ENCODE assay signal across 8 mouse cellular contexts in genomic region chr2:29620301-29620827, GRCm38 (mm10). TPM values are rescaled to one million over a fixed set of nuclear protein-coding genes. Genes with fewer than 3 reads are reported as not detected.
A peak's percentile ranks its signal among the peaks of the same experiment; 100 is the strongest.
DNase-seq lines count a peak whose midpoint lies in the region; ATAC-seq and TF ChIP-seq lines count a peak whose summit lies in the region.

No protein-coding gene starts in this region.

- peak overlapping the region; percentile 87 for H3K4me3 ChIP-seq in heart, embryonic 13.5 days
- peak overlapping the region; percentile 95 for H3K4me3 ChIP-seq in ES-Bruce4 (ENCODE audit: low read depth, low read length)
- peak overlapping the region; percentile 87 for H3K4me3 ChIP-seq in embryonic facial prominence, embryonic 11.5 days (ENCODE audit: low read depth, low read length)
- peak overlapping the region; percentile 86 for H3K4me3 ChIP-seq in midbrain, postnatal 0 days (ENCODE audit: low read depth, low read length)

- H3K9ac ChIP-seq in heart, embryonic 13.5 days = peak overlapping the region; percentile 96
- H3K9ac ChIP-seq in ES-Bruce4 (ENCODE audit: low read depth, poor library complexity, severe bottlenecking) = peak overlapping the region; percentile 95
- H3K9ac ChIP-seq in embryonic facial prominence, embryonic 11.5 days (replicated peaks; ENCODE audit: low read length) = peak overlapping the region; percentile 92
- H3K9ac ChIP-seq in midbrain, postnatal 0 days (replicated peaks; ENCODE audit: low read length, poor library complexity, severe bottlenecking) = peak overlapping the region; percentile 84

- H3K9me3 ChIP-seq in heart, embryonic 13.5 days = no peaks in the 10 kb centered on the region
- no peaks in the 10 kb centered on the region for H3K9me3 ChIP-seq in ES-Bruce4 (replicated peaks; ENCODE audit: control insufficient read depth, insufficient read depth, low read length, poor library complexity, severe bottlenecking)
- no peaks in the 10 kb centered on the region for H3K9me3 ChIP-seq in embryonic facial prominence, embryonic 11.5 days (replicated peaks; ENCODE audit: control insufficient read depth, low read length)
- H3K9me3 ChIP-seq in midbrain, postnatal 0 days (ENCODE audit: low read length) = no peaks in the 10 kb centered on the region

- H3K27ac ChIP-seq in heart, embryonic 13.5 days (replicated peaks) = peak overlapping the region; percentile 88
- peak overlapping the region; percentile 53 for H3K27ac ChIP-seq in ES-Bruce4 (ENCODE audit: insufficient read depth, low read length)
- peak overlapping the region; percentile 90 for H3K27ac ChIP-seq in embryonic facial prominence, embryonic 11.5 days (replicated peaks; ENCODE audit: low read depth, low read length)
- peak overlapping the region; percentile 85 for H3K27ac ChIP-seq in midbrain, postnatal 0 days (ENCODE audit: low read depth, low read length)

- H3K4me2 ChIP-seq in heart, embryonic 13.5 days = peak overlapping the region; percentile 95
- peak overlapping the region; percentile 72 for H3K4me2 ChIP-seq in embryonic facial prominence, embryonic 11.5 days (ENCODE audit: low read depth, low read length)
- H3K4me2 ChIP-seq in midbrain, postnatal 0 days (ENCODE audit: low read depth, low read length, poor library complexity, severe bottlenecking) = peak overlapping the region; percentile 79

- peaks cover 56% of the 10 kb centered on the region for H3K4me1 ChIP-seq in heart, embryonic 13.5 days
- peaks cover 14% of the 10 kb centered on the region for H3K4me1 ChIP-seq in ES-Bruce4 (ENCODE audit: control insufficient read depth, insufficient read depth, low read length)
- H3K4me1 ChIP-seq in embryonic facial prominence, embryonic 11.5 days (ENCODE audit: control insufficient read depth, insufficient read depth, low read length) = no peaks in the 10 kb centered on the region
- H3K4me1 ChIP-seq in midbrain, postnatal 0 days (ENCODE audit: insufficient read depth, low read length) = peaks cover 7% of the 10 kb centered on the region

- TF ChIP-seq POLR2A in ES-Bruce4 (IDR thresholded peaks at IDR 0.05; ENCODE audit: insufficient read depth, low read length) = no peak

- no peak for TF ChIP-seq CTCF in ES-Bruce4 (IDR thresholded peaks at IDR 0.05; ENCODE audit: low read depth, low read length)
- TF ChIP-seq CTCF in midbrain, postnatal 0 days (IDR thresholded peaks at IDR 0.05) = no peak

- H3K27me3 ChIP-seq in heart, embryonic 13.5 days (replicated peaks) = no peaks in the 10 kb centered on the region
- H3K27me3 ChIP-seq in ES-Bruce4 (ENCODE audit: control insufficient read depth, insufficient read depth, low read length, poor library complexity, severe bottlenecking) = no peaks in the 10 kb centered on the region; the same call in 1 of the 2 replicates
- no peaks in the 10 kb centered on the region for H3K27me3 ChIP-seq in embryonic facial prominence, embryonic 11.5 days (ENCODE audit: control insufficient read depth, insufficient read depth, low read length)
- H3K27me3 ChIP-seq in midbrain, postnatal 0 days (ENCODE audit: insufficient read depth, low read length) = no peaks in the 10 kb centered on the region

- intact Hi-C loops in heart, postnatal 25 days (cut with DNase I) = no loop called here

- no peak for DNase-seq in heart, postnatal 25 days (ENCODE audit: low spot score)
- DNase-seq in embryonic facial prominence, embryonic 11.5 days (ENCODE audit: low spot score) = peak; percentile 30
- peak; percentile 74 for DNase-seq in induced T-regulatory cell, adult 2 months (ENCODE audit: low read depth)
- DNase-seq in midbrain, postnatal 0 days (ENCODE audit: low spot score) = no peak
- no peak for DNase-seq in ovary, adult 18-20 months (ENCODE audit: low spot score)

- no peaks in the 10 kb centered on the region for H3K36me3 ChIP-seq in heart, embryonic 13.5 days
- H3K36me3 ChIP-seq in ES-Bruce4 (ENCODE audit: control insufficient read depth, insufficient read depth, low read length, poor library complexity, severe bottlenecking) = no peaks in the 10 kb centered on the region
- no peaks in the 10 kb centered on the region for H3K36me3 ChIP-seq in embryonic facial prominence, embryonic 11.5 days (replicated peaks; ENCODE audit: control insufficient read depth, insufficient read depth, low read depth, low read length)
- no peaks in the 10 kb centered on the region for H3K36me3 ChIP-seq in midbrain, postnatal 0 days (ENCODE audit: insufficient read depth, low read length)

- WGBS in heart, embryonic 13.5 days = 2% methylated on average over 15 of the region's 15 CpGs
- under 1% methylated on average over 15 of the region's 15 CpGs for WGBS in embryonic facial prominence, embryonic 11.5 days
- 1% methylated on average over 15 of the region's 15 CpGs for WGBS in midbrain, postnatal 0 days

- ATAC-seq in heart, embryonic 13.5 days (ENCODE audit: extremely low read depth, insufficient number of reproducible peaks, low FRiP score, low TSS enrichment) = no peak
- ATAC-seq in embryonic facial prominence, embryonic 11.5 days (replicated peaks; ENCODE audit: insufficient number of reproducible peaks, low FRiP score, low TSS enrichment, low read depth) = no peak
- no peak for ATAC-seq in midbrain, postnatal 0 days (ENCODE audit: low FRiP score)
- no peak for ATAC-seq in inflammation-experienced regulatory T-cells, adult 6 months

- TF ChIP-seq EP300 in ES-Bruce4 (IDR thresholded peaks at IDR 0.05; ENCODE audit: insufficient read depth, low read depth, low read length) = no peak

RNA-seq across cellular contexts. Expression of gene Rapgef1, which starts 0.8 kb away (rescaled TPM):
- polyA plus RNA-seq in heart, embryonic 13.5 days (2015; fragmentation: Nextera tagmentation; extraction: Ambion mirVana) = 8.4 and 9.7 TPM in 2 replicates
- 10 to 100 TPM; 85.1 to 94.1 TPM for total RNA-seq in heart, postnatal 25 days (2021)
- 35.0 and 37.0 TPM in 2 replicates for polyA plus RNA-seq in ES-Bruce4 (2011; ENCODE audit: insufficient read depth, insufficient read length, low read depth, missing spikeins)
- polyA plus RNA-seq in embryonic facial prominence, embryonic 11.5 days (2014; fragmentation: Nextera tagmentation; extraction: Ambion mirVana) = 14.0 and 14.1 TPM in 2 replicates
- total RNA-seq in midbrain, postnatal 0 days (2014; rRNA removed) = 98.7 and 109 TPM in 2 replicates
- polyA plus RNA-seq in midbrain, postnatal 0 days (2015; fragmentation: Nextera tagmentation; extraction: Ambion mirVana) = 15.4 and 16.2 TPM in 2 replicates
- polyA plus RNA-seq in inflammation-experienced regulatory T-cells, adult 6 months (2017; shearing (Covaris generic)) = 10 to 100 TPM; 26.4 to 37.9 (median 29.7) TPM

Comparison
In these comparisons a context has a peak if more than half of its experiments do, and no peak if none do; other contexts are left out.
1. DNase-seq: peak in embryonic facial prominence, embryonic 11.5 days (single experiment) and induced T-regulatory cell, adult 2 months (single experiment); none in heart, postnatal 25 days (single experiment), midbrain, postnatal 0 days (single experiment) and ovary, adult 18-20 months (single experiment).
2. Peak in every context shown above with its lines, with median percentiles within 50 percentile points of each other: H3K27ac ChIP-seq, H3K4me2 ChIP-seq, H3K4me3 ChIP-seq and H3K9ac ChIP-seq.